Mouse (Mus musculus): Measurements from ENCODE around the gene Cnnm4.

GRCm38 (mm10) chr1:36552506-36552905, 81.1 kb downstream of the Cnnm4 start:
- TF ChIP-seq CTCF (conservative IDR thresholded peaks at IDR 0.05; ENCODE audit: low read length) (no peak), POU5F1 (IDR thresholded peaks at IDR 0.05; ENCODE audit: borderline replicate concordance, low read length) (no peak), NANOG (IDR thresholded peaks at IDR 0.05; ENCODE audit: borderline replicate concordance, low read length) (no peak)

Data from E14TG2a.4 (cell line).